Mouse (Mus musculus) hindbrain, postnatal 0 days (tissue): ENCODE measurements around the gene Syt14. TPM values are rescaled to one million over a fixed set of nuclear protein-coding genes. Genes with fewer than 3 reads are reported as not detected.

Experiments
- ATAC-seq: fragments of 200-750 bp; cut with Nextera tagmentation; 2 replicates; pipeline ENCODE4 v1.8.0; 2017; ENCODE audit warnings: mild to moderate bottlenecking, moderate TSS enrichment, moderate library complexity
- DNase-seq: peaks from one replicate; pipeline ENCODE4 v3.0.0-alpha.2; 2015; ENCODE audit warnings: low spot score
- H3K27ac ChIP-seq: fragments of 300-500 bp; sonication (generic); 2 replicates; pipeline ENCODE4 v1.5.1; 2014; ENCODE audit warnings: mild to moderate bottlenecking
- H3K27me3 ChIP-seq: fragments of 300-500 bp; sonication (generic); 2 replicates; pipeline ENCODE4 v1.6.1; 2014; ENCODE audit warnings: low read length, mixed read lengths; ENCODE audit not compliant: insufficient read depth
- H3K36me3 ChIP-seq: fragments of 300-500 bp; sonication (generic); 2 replicates; pipeline ENCODE4 v1.6.1; 2014; ENCODE audit warnings: low read length, mixed read lengths; ENCODE audit not compliant: insufficient read depth
- H3K4me1 ChIP-seq: fragments of 300-500 bp; sonication (generic); 2 replicates; pipeline ENCODE4 v1.6.1; 2014; ENCODE audit warnings: antibody characterized with exemption, low read length, mixed read lengths; ENCODE audit not compliant: insufficient read depth
- H3K4me2 ChIP-seq: fragments of 300-500 bp; sonication (generic); 2 replicates; pipeline ENCODE4 v1.6.1; 2014; ENCODE audit warnings: low read depth, mild to moderate bottlenecking, low read length, moderate library complexity, mixed read lengths
- H3K4me3 ChIP-seq: fragments of 300-500 bp; sonication (generic); 2 replicates; pipeline ENCODE4 v1.5.1; 2014; ENCODE audit warnings: low read length
- H3K9ac ChIP-seq: fragments of 300-500 bp; sonication (generic); replicated peaks from 2 replicates; pipeline ENCODE4 v1.6.1; 2014; ENCODE audit warnings: mild to moderate bottlenecking, low read length, moderate library complexity, mixed read lengths
- H3K9me3 ChIP-seq: fragments of 300-500 bp; sonication (generic); 2 replicates; pipeline ENCODE4 v1.6.1; 2016; ENCODE audit warnings: low read length, mixed read lengths
- CTCF ChIP-seq: IDR thresholded peaks from 2 replicates; pipeline ENCODE4 v1.5.1; 2016; ENCODE audit warnings: antibody characterized with exemption, control low read depth, low read depth
- WGBS: fragments of 180-500 bp; shearing (Covaris S2); extraction: QIAGEN DNeasy Blood & Tissue Kit; methylation state at CpG from one replicate; pipeline ENCODE4 v1.1.7; 2014; 5-methylcytosine and 5-hydroxymethylcytosine counted together
- polyA plus RNA-seq: library from polyadenylated mRNA; unstranded; fragments of >200 nt; fragmentation: Nextera tagmentation; extraction: Ambion mirVana; gene quantifications from 2 replicates; pipeline ENCODE4 v1.2.1, GENCODE M21; 2015
- total RNA-seq: library from RNA; depleted of rRNA; stranded (reverse); fragments of >200 nt; gene quantifications from 2 replicates; pipeline ENCODE4 v1.2.3, GENCODE M21; 2014

The Syt14 gene
- total and polyA plus RNA-seq, 2 experiments from 2014 or later = 4.1 to 10.8 TPM

- H3K9me3 ChIP-seq = no peaks in the 10 kb centered on the region
- no peak overlapping the region for H3K27ac ChIP-seq
- 70% methylated on average over 2 of the region's 2 CpGs for WGBS
- DNase-seq = no peak
- H3K4me3 ChIP-seq = no peak overlapping the region
- no peaks in the 10 kb centered on the region for H3K27me3 ChIP-seq
- no peak for TF ChIP-seq CTCF
- H3K9ac ChIP-seq = no peak overlapping the region
- no peak for ATAC-seq
- peaks cover 4% of the 10 kb centered on the region; the same call in 1 of the 2 replicates for H3K36me3 ChIP-seq
- no peaks in the 10 kb centered on the region for H3K4me1 ChIP-seq
- no peak overlapping the region for H3K4me2 ChIP-seq
Observed at GRCm38 (mm10) chr1:192901516-192901915, 134.1 kb downstream of the Syt14 start.

GRCm38 (mm10) chr1:192900913-192901312, 134.7 kb downstream of the Syt14 start:
- no peaks in the 10 kb centered on the region for H3K27me3 ChIP-seq
- no peak for TF ChIP-seq CTCF
- H3K9ac ChIP-seq = no peak overlapping the region
- DNase-seq (no peak), ATAC-seq (no peak)
- no peak overlapping the region for H3K27ac ChIP-seq
- no peaks in the 10 kb centered on the region for H3K4me1 ChIP-seq
- H3K4me3 ChIP-seq = no peak overlapping the region
- no peaks in the 10 kb centered on the region for H3K9me3 ChIP-seq
- WGBS = 78% methylated on average over 3 of the region's 3 CpGs
- no peak overlapping the region for H3K4me2 ChIP-seq
- H3K36me3 ChIP-seq = peaks cover 4% of the 10 kb centered on the region; the same call in 1 of the 2 replicates

- no peak for ATAC-seq
- TF ChIP-seq CTCF = no peak
- no peak overlapping the region for H3K27ac ChIP-seq
- DNase-seq = no peak
- H3K4me3 ChIP-seq = no peak overlapping the region
- H3K9ac ChIP-seq = no peak overlapping the region
- peaks cover 4% of the 10 kb centered on the region; the same call in 1 of the 2 replicates for H3K36me3 ChIP-seq
- H3K4me1 ChIP-seq = no peaks in the 10 kb centered on the region
- WGBS = 7% methylated on average over 2 of the region's 2 CpGs
- H3K27me3 ChIP-seq = no peaks in the 10 kb centered on the region
- H3K4me2 ChIP-seq = no peak overlapping the region
- no peaks in the 10 kb centered on the region for H3K9me3 ChIP-seq
Observed at GRCm38 (mm10) chr1:192898742-192899141, 136.8 kb downstream of the Syt14 start.

- TF ChIP-seq CTCF = no peak
- Histone ChIP-seq H3K36me3 (peaks cover 4% of the 10 kb centered on the region; the same call in 1 of the 2 replicates), H3K9ac (no peak overlapping the region), H3K27me3 (no peaks in the 10 kb centered on the region), H3K27ac (no peak overlapping the region), H3K4me2 (no peak overlapping the region), H3K4me3 (no peak overlapping the region), H3K9me3 (no peaks in the 10 kb centered on the region), H3K4me1 (no peaks in the 10 kb centered on the region)
- no peak for DNase-seq
- WGBS = 67% methylated on average over 10 of the region's 10 CpGs
- ATAC-seq = no peak
Observed at GRCm38 (mm10) chr1:192897218-192897617, 138.4 kb downstream of the Syt14 start.

GRCm38 (mm10) chr1:192896076-192896475, 139.5 kb downstream of the Syt14 start:
- no peaks in the 10 kb centered on the region for H3K9me3 ChIP-seq
- peaks cover 4% of the 10 kb centered on the region; the same call in 1 of the 2 replicates for H3K36me3 ChIP-seq
- no peak overlapping the region for H3K9ac ChIP-seq
- H3K4me3 ChIP-seq = no peak overlapping the region
- no peak for TF ChIP-seq CTCF
- WGBS = 92% methylated on average over 3 of the region's 3 CpGs
- no peak for ATAC-seq
- no peak overlapping the region for H3K4me2 ChIP-seq
- H3K27ac ChIP-seq = no peak overlapping the region
- no peaks in the 10 kb centered on the region for H3K27me3 ChIP-seq
- H3K4me1 ChIP-seq = no peaks in the 10 kb centered on the region
- DNase-seq = no peak

GRCm38 (mm10) chr1:192890716-192891115, 144.9 kb downstream of the Syt14 start:
- ATAC-seq = no peak
- Histone ChIP-seq H3K27ac (no peak overlapping the region), H3K4me2 (no peak overlapping the region), H3K9me3 (no peaks in the 10 kb centered on the region), H3K4me1 (no peaks in the 10 kb centered on the region), H3K27me3 (no peaks in the 10 kb centered on the region), H3K9ac (no peak overlapping the region), H3K4me3 (no peak overlapping the region), H3K36me3 (no peaks in the 10 kb centered on the region)
- TF ChIP-seq CTCF = no peak
- DNase-seq = no peak
- 82% methylated on average over 3 of the region's 3 CpGs for WGBS

GRCm38 (mm10) chr1:192882617-192883295, 152.8 kb downstream of the Syt14 start:
- Histone ChIP-seq H3K27me3 (no peaks in the 10 kb centered on the region), H3K9ac (no peak overlapping the region), H3K4me2 (no peak overlapping the region), H3K36me3 (no peaks in the 10 kb centered on the region), H3K9me3 (no peaks in the 10 kb centered on the region), H3K27ac (no peak overlapping the region), H3K4me3 (no peak overlapping the region), H3K4me1 (no peaks in the 10 kb centered on the region)
- TF ChIP-seq CTCF = peak; percentile 36; the same call in 1 of the 2 replicates
- DNase-seq = no peak
- ATAC-seq = no peak
- WGBS = 63% methylated on average over 2 of the region's 2 CpGs
